Mouse (Mus musculus): ENCODE results near the gene Ttc30b.

- TF ChIP-seq POLR2A (IDR thresholded peaks at IDR 0.05; ENCODE audit: borderline replicate concordance, low read depth, low read length) (no peak), CTCF (IDR thresholded peaks at IDR 0.05; ENCODE audit: low read depth, low read length) (no peak)
Observed at GRCm38 (mm10) chr2:75987739-75988138, 49.4 kb upstream of the Ttc30b start.

All from bone marrow macrophage, adult 2 months (primary cell).